Mouse (Mus musculus): Measurements from ENCODE around the gene Usp34.

DNA sequence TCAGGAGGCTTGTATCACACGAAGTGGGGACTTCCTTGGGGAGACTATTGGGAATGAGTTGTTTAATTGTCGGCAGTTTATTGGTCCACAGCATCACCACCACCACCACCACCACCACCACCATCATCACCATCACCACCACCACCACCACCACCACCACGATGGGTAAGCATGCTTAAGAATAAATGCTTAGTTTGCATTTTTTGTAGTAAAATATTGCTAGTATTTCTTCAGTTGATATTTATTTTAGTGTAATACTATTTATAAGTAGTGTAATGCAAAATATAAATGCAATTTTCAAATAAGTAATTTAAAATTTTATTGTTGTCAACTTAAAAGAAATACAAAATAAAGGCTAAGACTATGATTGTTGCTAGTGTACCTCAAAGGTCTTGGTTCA, 57.7 kb downstream of the Usp34 start:
- TF ChIP-seq POLR2A (IDR thresholded peaks at IDR 0.05; ENCODE audit: borderline replicate concordance, insufficient read depth, low read length) = no peak
- no peak for TF ChIP-seq CTCF (IDR thresholded peaks at IDR 0.05; ENCODE audit: borderline replicate concordance, insufficient read depth, low read depth, low read length)

Measured in cerebellum, adult 2 months (tissue).